Mouse (Mus musculus) ES-Bruce4 (cell line): ENCODE results near the gene Rundc1.
"Not testable (repeated sequence)": the region's sequence is repeated elsewhere in the genome, so short reads cannot be mapped to it uniquely, and the experiment has no call there.

Experiments
- CTCF ChIP-seq: IDR thresholded peaks from one replicate; pipeline ENCODE4 v1.8.1; 2011; ENCODE audit warnings: low read depth, low read length
- POLR2A ChIP-seq: IDR thresholded peaks from one replicate; pipeline ENCODE4 v1.8.1; 2011; ENCODE audit warnings: low read length; ENCODE audit not compliant: insufficient read depth

- not testable (repeated sequence) for TF ChIP-seq CTCF, POLR2A
Observed at GRCm38 (mm10) chr11:101441450-101442126, 16.7 kb downstream of the Rundc1 start.
